Mouse (Mus musculus): ENCODE data around the gene Ndufv3. TPM values are rescaled to one million over a fixed set of nuclear protein-coding genes. Genes with fewer than 3 reads are reported as not detected.

The Ndufv3 gene
- total and polyA plus RNA-seq, 2 experiments from 2014 or later = 257 to 513 TPM

DNA sequence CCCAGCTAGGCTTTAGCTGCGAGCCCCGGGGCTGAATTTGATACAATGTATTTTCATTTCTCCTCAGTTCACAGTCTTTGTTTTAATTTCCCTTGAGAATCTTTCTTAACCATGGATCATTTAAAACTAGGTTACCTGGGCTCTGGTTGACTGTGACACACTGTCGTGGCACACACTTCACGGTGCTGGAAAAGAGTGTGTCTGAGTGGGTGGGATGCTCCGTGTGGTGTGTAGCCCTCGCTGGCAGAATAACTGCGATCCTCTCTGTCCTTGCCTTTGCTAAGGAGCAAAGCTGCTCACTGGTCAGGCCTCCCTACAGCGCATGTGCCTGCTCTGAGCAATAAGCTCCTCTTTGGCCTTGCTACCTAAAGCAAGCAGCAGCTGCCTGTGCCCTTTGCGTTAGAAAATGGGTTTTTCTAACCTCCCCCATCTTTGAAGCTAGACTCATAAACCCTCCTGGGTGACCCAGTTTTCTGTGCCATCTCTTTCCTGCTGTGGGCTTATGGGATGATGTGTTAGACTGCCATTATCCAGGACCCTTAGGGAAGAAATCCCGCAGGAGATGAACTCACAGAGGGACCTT, 33.2 kb upstream of the Ndufv3 start:
- Histone ChIP-seq H3K4me2 (ENCODE audit: low read depth, low read length, poor library complexity, severe bottlenecking) (no peak overlapping the region), H3K4me3 (ENCODE audit: low read depth, low read length) (no peak overlapping the region), H3K27ac (ENCODE audit: low read depth, low read length) (peak overlapping the region; percentile 26), H3K9ac (replicated peaks; ENCODE audit: low read length, poor library complexity, severe bottlenecking) (0 out of 2 replicates have a peak overlapping the region, but pooled peaks have one; percentile 8), H3K36me3 (ENCODE audit: insufficient read depth, low read length) (no peaks in the 10 kb centered on the region), H3K4me1 (ENCODE audit: insufficient read depth, low read length) (peaks cover 4% of the 10 kb centered on the region), H3K27me3 (ENCODE audit: insufficient read depth, low read length) (no peaks in the 10 kb centered on the region), H3K9me3 (ENCODE audit: low read length) (no peaks in the 10 kb centered on the region)
- TF ChIP-seq CTCF (IDR thresholded peaks at IDR 0.05) = no peak
- ATAC-seq (ENCODE audit: low FRiP score) = 0 out of 2 replicates have a peak, but pooled peaks have one; percentile 20
- WGBS = 54% methylated on average over 10 of the region's 10 CpGs
- peak; percentile 53 for DNase-seq (ENCODE audit: low spot score)

- Histone ChIP-seq H3K4me3 (ENCODE audit: low read depth, low read length) (no peak overlapping the region), H3K27me3 (ENCODE audit: insufficient read depth, low read length) (no peaks in the 10 kb centered on the region), H3K4me1 (ENCODE audit: insufficient read depth, low read length) (peaks cover 4% of the 10 kb centered on the region), H3K9me3 (ENCODE audit: low read length) (no peaks in the 10 kb centered on the region), H3K36me3 (ENCODE audit: insufficient read depth, low read length) (no peaks in the 10 kb centered on the region), H3K9ac (replicated peaks; ENCODE audit: low read length, poor library complexity, severe bottlenecking) (no peak overlapping the region), H3K27ac (ENCODE audit: low read depth, low read length) (peak overlapping the region; percentile 26), H3K4me2 (ENCODE audit: low read depth, low read length, poor library complexity, severe bottlenecking) (no peak overlapping the region)
- no peak for TF ChIP-seq CTCF (IDR thresholded peaks at IDR 0.05)
- DNase-seq (ENCODE audit: low spot score) = no peak
- no peak for ATAC-seq (ENCODE audit: low FRiP score)
- 24% methylated on average over 6 of the region's 6 CpGs for WGBS
Measured at GRCm38 (mm10) chr17:31487433-31488060, 32.4 kb upstream of the Ndufv3 start.

GRCm38 (mm10) chr17:31491355-31491754, 28.6 kb upstream of the Ndufv3 start:
- ATAC-seq (ENCODE audit: low FRiP score) (no peak), DNase-seq (ENCODE audit: low spot score) (no peak)
- peaks cover 4% of the 10 kb centered on the region for H3K4me1 ChIP-seq (ENCODE audit: insufficient read depth, low read length)
- no peak overlapping the region; the same call in 1 of the 2 replicates for H3K9ac ChIP-seq (replicated peaks; ENCODE audit: low read length, poor library complexity, severe bottlenecking)
- no peak overlapping the region for H3K4me3 ChIP-seq (ENCODE audit: low read depth, low read length)
- peaks cover 12% of the 10 kb centered on the region for H3K36me3 ChIP-seq (ENCODE audit: insufficient read depth, low read length)
- no peak overlapping the region for H3K4me2 ChIP-seq (ENCODE audit: low read depth, low read length, poor library complexity, severe bottlenecking)
- no peak overlapping the region for H3K27ac ChIP-seq (ENCODE audit: low read depth, low read length)
- no peaks in the 10 kb centered on the region for H3K27me3 ChIP-seq (ENCODE audit: insufficient read depth, low read length)
- no peaks in the 10 kb centered on the region for H3K9me3 ChIP-seq (ENCODE audit: low read length)
- no peak for TF ChIP-seq CTCF (IDR thresholded peaks at IDR 0.05)

DNA sequence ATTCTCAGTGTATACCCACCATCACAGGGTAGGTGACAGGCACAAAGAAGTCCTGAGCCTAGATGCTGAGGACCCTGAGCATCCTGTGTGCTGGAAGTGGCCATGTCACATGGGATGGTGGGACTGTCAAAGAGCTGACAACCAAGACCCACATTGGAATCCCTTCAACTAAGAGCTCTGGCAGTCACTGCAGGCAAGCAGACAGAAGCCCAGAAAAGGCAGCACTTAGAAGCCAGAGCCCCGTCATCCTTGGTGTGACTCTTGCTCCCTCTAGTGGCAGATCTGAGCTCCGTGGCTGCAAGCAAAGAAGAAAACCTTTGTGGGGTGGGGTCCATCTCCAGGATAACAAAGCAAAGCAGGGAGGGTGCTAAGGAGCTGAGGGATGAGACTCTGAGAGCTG, 27.5 kb upstream of the Ndufv3 start:
- H3K4me2 ChIP-seq (ENCODE audit: low read depth, low read length, poor library complexity, severe bottlenecking) = no peak overlapping the region
- peak; percentile 100 for TF ChIP-seq CTCF (IDR thresholded peaks at IDR 0.05)
- H3K27me3 ChIP-seq (ENCODE audit: insufficient read depth, low read length) = no peaks in the 10 kb centered on the region
- WGBS = 0% methylated on average over 2 of the region's 2 CpGs
- H3K4me3 ChIP-seq (ENCODE audit: low read depth, low read length) = no peak overlapping the region
- DNase-seq (ENCODE audit: low spot score) = peak; percentile 95
- no peak overlapping the region for H3K27ac ChIP-seq (ENCODE audit: low read depth, low read length)
- H3K4me1 ChIP-seq (ENCODE audit: insufficient read depth, low read length) = no peaks in the 10 kb centered on the region
- no peak overlapping the region for H3K9ac ChIP-seq (replicated peaks; ENCODE audit: low read length, poor library complexity, severe bottlenecking)
- H3K36me3 ChIP-seq (ENCODE audit: insufficient read depth, low read length) = peaks cover 19% of the 10 kb centered on the region
- peak; percentile 67; the same call in 1 of the 2 replicates for ATAC-seq (ENCODE audit: low FRiP score)
- no peaks in the 10 kb centered on the region for H3K9me3 ChIP-seq (ENCODE audit: low read length)

DNA sequence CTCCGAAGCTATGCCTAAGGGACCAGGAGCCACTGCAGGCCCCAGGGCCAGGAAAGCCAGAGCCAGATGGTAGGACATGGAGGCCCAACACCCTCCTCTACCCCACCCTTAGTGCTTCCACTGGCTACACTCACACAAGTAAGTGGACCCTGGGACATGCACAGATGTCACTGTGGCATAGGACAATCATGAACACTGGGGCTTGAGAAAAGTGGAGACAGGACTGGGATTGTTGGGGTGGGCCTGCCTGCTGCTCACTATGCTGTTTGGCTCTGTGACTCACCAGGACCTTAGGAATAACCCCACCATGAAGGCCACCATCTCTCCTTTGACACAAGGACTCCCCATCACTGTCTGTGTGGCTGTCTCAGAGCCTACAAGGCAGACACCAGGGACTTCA, 24.9 kb upstream of the Ndufv3 start:
- WGBS = 83% methylated on average over 1 of the region's 1 CpGs
- no peak for TF ChIP-seq CTCF (IDR thresholded peaks at IDR 0.05)
- H3K4me1 ChIP-seq (ENCODE audit: insufficient read depth, low read length) = no peaks in the 10 kb centered on the region
- ATAC-seq (ENCODE audit: low FRiP score) (no peak), DNase-seq (ENCODE audit: low spot score) (no peak)
- H3K4me2 ChIP-seq (ENCODE audit: low read depth, low read length, poor library complexity, severe bottlenecking) = no peak overlapping the region
- H3K36me3 ChIP-seq (ENCODE audit: insufficient read depth, low read length) = peaks cover 39% of the 10 kb centered on the region
- no peaks in the 10 kb centered on the region for H3K9me3 ChIP-seq (ENCODE audit: low read length)
- no peak overlapping the region for H3K27ac ChIP-seq (ENCODE audit: low read depth, low read length)
- H3K4me3 ChIP-seq (ENCODE audit: low read depth, low read length) = no peak overlapping the region
- H3K27me3 ChIP-seq (ENCODE audit: insufficient read depth, low read length) = no peaks in the 10 kb centered on the region
- no peak overlapping the region for H3K9ac ChIP-seq (replicated peaks; ENCODE audit: low read length, poor library complexity, severe bottlenecking)

- TF ChIP-seq CTCF (IDR thresholded peaks at IDR 0.05) = no peak
- Histone ChIP-seq H3K4me3 (ENCODE audit: low read depth, low read length) (no peak overlapping the region), H3K27ac (ENCODE audit: low read depth, low read length) (no peak overlapping the region), H3K9ac (replicated peaks; ENCODE audit: low read length, poor library complexity, severe bottlenecking) (no peak overlapping the region), H3K9me3 (ENCODE audit: low read length) (no peaks in the 10 kb centered on the region), H3K36me3 (ENCODE audit: insufficient read depth, low read length) (peaks cover 57% of the 10 kb centered on the region), H3K4me2 (ENCODE audit: low read depth, low read length, poor library complexity, severe bottlenecking) (no peak overlapping the region), H3K4me1 (ENCODE audit: insufficient read depth, low read length) (no peaks in the 10 kb centered on the region), H3K27me3 (ENCODE audit: insufficient read depth, low read length) (no peaks in the 10 kb centered on the region)
- ATAC-seq (ENCODE audit: low FRiP score) (no peak), DNase-seq (ENCODE audit: low spot score) (no peak)
- 92% methylated on average over 6 of the region's 6 CpGs for WGBS
Measured at GRCm38 (mm10) chr17:31497726-31498125, 22.2 kb upstream of the Ndufv3 start.

Data from midbrain, postnatal 0 days (tissue).